Mouse (Mus musculus) lung, adult 2 months (tissue): ENCODE measurements around the gene Kif26b.

ENCODE experiments used
- CTCF ChIP-seq: fragments of 200-500 bp; IDR thresholded peaks from 2 replicates; pipeline ENCODE4 v1.5.1; 2011; ENCODE audit warnings: mild to moderate bottlenecking, low read length, control low read depth; ENCODE audit not compliant: insufficient read depth
- POLR2A ChIP-seq: fragments of 200-500 bp; IDR thresholded peaks from 2 replicates; pipeline ENCODE4 v1.6.1; 2011; ENCODE audit warnings: low read depth, mild to moderate bottlenecking, control low read depth, low read length, borderline replicate concordance; ENCODE audit errors: extremely low read depth

- TF ChIP-seq CTCF (no peak), POLR2A (no peak)
These were observed 274.2 kb downstream of the Kif26b start for GRCm38 (mm10) chr1:178803155-178803554.
